Mouse (Mus musculus) CH12.LX (cell line): Measurements from ENCODE around the gene Pex1. TPM values are rescaled to one million over a fixed set of nuclear protein-coding genes. Genes with fewer than 3 reads are reported as not detected.

ENCODE experiments used
- DNase-seq: peaks from one replicate; pipeline ENCODE4 v3.0.0-alpha.2; 2013; ENCODE audit errors: extremely low read depth
- H3K27ac ChIP-seq: 2 replicates; pipeline ENCODE4 v1.5.1; 2012; ENCODE audit warnings: low read depth, mild to moderate bottlenecking, control low read depth, moderate library complexity; ENCODE audit not compliant: insufficient read depth
- H3K27me3 ChIP-seq: replicated peaks from 2 replicates; pipeline ENCODE3; 2012; ENCODE audit warnings: inconsistent platforms
- H3K36me3 ChIP-seq, 2 experiments: replicated peaks in 1 of 2; 2 replicates each; pipeline versions ENCODE3 to v1.6.1; 2012; ENCODE audit warnings: inconsistent platforms in 1 of 2, low read length in 1 of 2, mild to moderate bottlenecking in 1 of 2, mixed read lengths in 1 of 2, moderate library complexity in 1 of 2; ENCODE audit not compliant: control insufficient read depth in 1 of 2, insufficient read depth in 1 of 2
- H3K4me1 ChIP-seq, 2 experiments: 2 replicates each; pipeline ENCODE4 v1.6.1; 2012; ENCODE audit warnings: inconsistent platforms in 1 of 2, moderate library complexity in 1 of 2; ENCODE audit not compliant: insufficient read depth in 2 of 2, control insufficient read depth in 1 of 2
- H3K4me2 ChIP-seq: 2 replicates; pipeline ENCODE4 v1.6.1; 2012; ENCODE audit warnings: low read depth, mild to moderate bottlenecking, control low read depth; ENCODE audit not compliant: poor library complexity, insufficient read depth, severe bottlenecking
- H3K4me3 ChIP-seq, 3 experiments: fragments of 150-350 bp in 1 of 3; sonication (generic) in 1 of 3; replicated peaks in 1 of 3; 2 replicates each; pipeline versions ENCODE3 to v1.5.1; 2011 to 2012; ENCODE audit warnings: low read depth in 2 of 3, low read length in 2 of 3, mild to moderate bottlenecking in 2 of 3, moderate library complexity in 2 of 3, control low read depth in 1 of 3, improper control_type of control experiment in 1 of 3, inconsistent platforms in 1 of 3, mixed read lengths in 1 of 3; ENCODE audit not compliant: poor library complexity in 1 of 3
- H3K79me2 ChIP-seq: replicated peaks from 2 replicates; pipeline ENCODE4 v1.6.1; 2012; ENCODE audit warnings: mild to moderate bottlenecking, moderate library complexity; ENCODE audit not compliant: control insufficient read depth, poor library complexity, insufficient read depth, severe bottlenecking; ENCODE audit errors: extremely low read depth
- H3K9ac ChIP-seq: 2 replicates; pipeline ENCODE4 v1.6.1; 2012; ENCODE audit warnings: low read depth, mild to moderate bottlenecking, control low read depth, moderate library complexity; ENCODE audit not compliant: insufficient read depth
- H3K9me3 ChIP-seq: replicated peaks from 2 replicates; pipeline ENCODE3; 2012; ENCODE audit warnings: low read length, inconsistent platforms, mixed read lengths
- CTCF ChIP-seq, 2 experiments: IDR thresholded peaks in 1 of 2; conservative IDR thresholded peaks in 1 of 2; 2 replicates each; pipeline ENCODE4 v1.5.1; 2011 to 2012; ENCODE audit warnings: low read depth in 2 of 2, low read length in 2 of 2, improper control_type of control experiment in 1 of 2, inconsistent platforms in 1 of 2, mild to moderate bottlenecking in 1 of 2, moderate library complexity in 1 of 2
- E2F4 ChIP-seq: IDR thresholded peaks from 2 replicates; pipeline ENCODE4 v1.6.1; 2011; ENCODE audit warnings: low read depth, low read length, improper control_type of control experiment; ENCODE audit not compliant: insufficient replicate concordance
- ELF1 ChIP-seq: IDR thresholded peaks from 2 replicates; pipeline ENCODE4 v1.6.1; 2014; ENCODE audit warnings: low read depth, mild to moderate bottlenecking, inconsistent platforms, low read length, improper control_type of control experiment
- EP300 ChIP-seq: IDR thresholded peaks from 2 replicates; pipeline ENCODE4 v1.6.1; 2011; ENCODE audit warnings: low read length, improper control_type of control experiment
- HCFC1 ChIP-seq: IDR thresholded peaks from 2 replicates; pipeline ENCODE4 v1.6.1; 2012; ENCODE audit warnings: low read depth, mild to moderate bottlenecking, inconsistent platforms, low read length, improper control_type of control experiment
- JUND ChIP-seq: conservative IDR thresholded peaks from 2 replicates; pipeline ENCODE4 v1.6.1; 2011; ENCODE audit warnings: low read depth, low read length, improper control_type of control experiment
- KAT2A ChIP-seq: IDR thresholded peaks from 2 replicates; pipeline ENCODE4 v1.6.1; 2012; ENCODE audit warnings: low read length, improper control_type of control experiment, inconsistent platforms; ENCODE audit not compliant: insufficient replicate concordance
- MAZ ChIP-seq: IDR thresholded peaks from 2 replicates; pipeline ENCODE4 v1.6.1; 2012; ENCODE audit warnings: low read depth, mild to moderate bottlenecking, inconsistent platforms, low read length, improper control_type of control experiment, moderate library complexity
- MEF2A ChIP-seq: IDR thresholded peaks from 2 replicates; pipeline ENCODE4 v1.6.1; 2014; ENCODE audit warnings: low read depth, mild to moderate bottlenecking, inconsistent platforms, low read length, improper control_type of control experiment, borderline replicate concordance
- MYC ChIP-seq: IDR thresholded peaks from 2 replicates; pipeline ENCODE4 v1.6.1; 2011; ENCODE audit warnings: low read depth, mild to moderate bottlenecking, improper control_type of control experiment, low read length
- NELFE ChIP-seq: IDR thresholded peaks from 2 replicates; pipeline ENCODE4 v1.6.1; 2011; ENCODE audit warnings: low read depth, low read length, improper control_type of control experiment
- NRF1 ChIP-seq: IDR thresholded peaks from 2 replicates; pipeline ENCODE4 v1.6.1; 2014; ENCODE audit warnings: low read depth, mild to moderate bottlenecking, inconsistent platforms, low read length, improper control_type of control experiment, moderate library complexity
- POLR2AphosphoS2 ChIP-seq: IDR thresholded peaks from 2 replicates; pipeline ENCODE4 v1.6.1; 2011; ENCODE audit warnings: low read depth, low read length, improper control_type of control experiment
- SMC3 ChIP-seq: IDR thresholded peaks from 2 replicates; pipeline ENCODE4 v1.6.1; 2011; ENCODE audit warnings: low read depth, low read length, improper control_type of control experiment
- TBP ChIP-seq: conservative IDR thresholded peaks from 2 replicates; pipeline ENCODE4 v1.6.1; 2011; ENCODE audit warnings: low read depth, low read length, improper control_type of control experiment
- USF1 ChIP-seq: IDR thresholded peaks from 2 replicates; pipeline ENCODE4 v1.6.1; 2014; ENCODE audit warnings: low read depth, mild to moderate bottlenecking, inconsistent platforms, low read length, improper control_type of control experiment
- ZNF384 ChIP-seq: IDR thresholded peaks from 2 replicates; pipeline ENCODE4 v1.6.1; 2012; ENCODE audit warnings: low read depth, low read length, improper control_type of control experiment, inconsistent platforms
- dilution Hi-C: fragments of 300-500 bp; cut with MboI; formaldehyde crosslinking; loops from 2 replicates; pipeline ENCODE4 v1.14.3; 2020; ENCODE audit warnings: low sequenced_read_pairs; ENCODE audit not compliant: extremely low pct_unique_long_range_greater_than_20kb, extremely low pct_ligation_motif_present
- in situ Hi-C: fragments of 300-500 bp; cut with MboI; formaldehyde crosslinking; loops from 3 replicates; pipeline ENCODE4 v1.14.3; 2019; ENCODE audit warnings: low sequenced_read_pairs, low pct_ligation_motif_present, low pct_unique_long_range_greater_than_20kb, mixed read lengths
- polyA plus RNA-seq: library from polyadenylated mRNA; unstranded; fragments of >175 nt; gene quantifications from 2 replicates; pipeline ENCODE4 v1.2.1, GENCODE M21; 2012; ENCODE audit warnings: low read depth; ENCODE audit not compliant: insufficient read length
- total RNA-seq, 2 experiments: library from RNA; depleted of rRNA; stranded (reverse); fragments of 300-350 nt in 1 of 2; fragments of >200 nt in 1 of 2; gene quantifications; 2 replicates each; pipeline ENCODE4 v1.2.3; 2012 to 2014

Gene Pex1
- total and polyA plus RNA-seq, 3 experiments = 8.4 to 14.4 (median 11.2) TPM

GRCm38 (mm10) chr5:3648206-3648848 is 52.5 kb downstream of the Pex1 start:
- H3K4me1 ChIP-seq = peaks cover 0 to 23% of the 10 kb centered on the region in 2 experiments; a peak in 2 of 4 replicates
- H3K9me3 ChIP-seq = no peaks in the 10 kb centered on the region
- peak overlapping the region; percentile 64 for H3K4me2 ChIP-seq
- DNase-seq = no peak
- in situ Hi-C loops (loop anchor here (10.0 to 25.0 kb wide), 2 partner anchors 156 to 539 kb away; partner anchors contain the start of genes Ankib1, Krit1 and Mterf1b), dilution Hi-C loops (no loop called here)
- H3K36me3 ChIP-seq = peaks cover 12 to 21% of the 10 kb centered on the region in 2 experiments
- H3K9ac ChIP-seq = no peak overlapping the region
- H3K4me3 ChIP-seq = peak overlapping the region in 2 of 3 experiments; percentile 13 to 24
- no peak overlapping the region for H3K27ac ChIP-seq
- no peaks in the 10 kb centered on the region for H3K27me3 ChIP-seq
- TF ChIP-seq ZNF384 (no peak), E2F4 (no peak)
- TF ChIP-seq, all 38 proteins: peak for 0
- H3K79me2 ChIP-seq = peaks cover 17% of the 10 kb centered on the region

GRCm38 (mm10) chr5:3648849-3649210 is 53.0 kb downstream of the Pex1 start:
- H3K9ac ChIP-seq = no peak overlapping the region
- in situ Hi-C loops = loop anchor here (10.0 to 25.0 kb wide), 2 partner anchors 156 to 538 kb away; partner anchors contain the start of genes Ankib1, Krit1 and Mterf1b
- TF ChIP-seq NRF1 (no peak), ELF1 (no peak), KAT2A (no peak), NELFE (no peak), POLR2AphosphoS2 (no peak), MEF2A (no peak), MAZ (no peak), TBP (no peak), USF1 (no peak), EP300 (no peak), CTCF (conservative IDR thresholded peaks at IDR 0.05 in 1 of 2, IDR thresholded peaks at IDR 0.05 in 1 of 2; ENCODE audit: low read depth in 2 of 2, low read length in 2 of 2) (no peak), SMC3 (no peak), HCFC1 (no peak), ZNF384 (no peak), MYC (no peak), JUND (no peak)
- no peak overlapping the region for H3K4me2 ChIP-seq
- H3K27me3 ChIP-seq = no peaks in the 10 kb centered on the region
- DNase-seq = no peak
- H3K9me3 ChIP-seq = no peaks in the 10 kb centered on the region
- H3K4me1 ChIP-seq = peaks cover 0 to 28% of the 10 kb centered on the region in 2 experiments; a peak in 2 of 4 replicates
- peaks cover 17% of the 10 kb centered on the region for H3K79me2 ChIP-seq
- peaks cover 10 to 18% of the 10 kb centered on the region in 2 experiments for H3K36me3 ChIP-seq
- H3K27ac ChIP-seq = no peak overlapping the region
- dilution Hi-C loops = no loop called here
- H3K4me3 ChIP-seq = no peak overlapping the region
